10 mouse cellular contexts compared by ENCODE assay signal in genomic region chr5:123035564-123035963, GRCm38 (mm10). TPM values are rescaled to one million over a fixed set of nuclear protein-coding genes. Genes with fewer than 3 reads are reported as not detected.
A peak's percentile ranks its signal among the peaks of the same experiment; 100 is the strongest.
DNase-seq lines count a peak whose midpoint lies in the region; ATAC-seq and TF ChIP-seq lines count a peak whose summit lies in the region.
"Had no signal": no experiment of that assay in that cellular context is flagged by ENCODE, and none has a peak within 500 bp of the region (broad histone marks: within the 10 kb centered on the region; RNA-seq: fewer than 3 reads in every experiment).

No protein-coding gene starts in this region.

- H3K4me2 ChIP-seq in forebrain, embryonic 14.5 days (ENCODE audit: low read length): no peak overlapping the region
- no peak overlapping the region for H3K4me2 ChIP-seq in forebrain, postnatal 0 days (ENCODE audit: low read depth)

- no peak for TF ChIP-seq POLR2A in brain, embryonic 14.5 days (IDR thresholded peaks at IDR 0.05; ENCODE audit: borderline replicate concordance, extremely low read depth, insufficient read depth, insufficient read length, poor library complexity, severe bottlenecking)

- 40% methylated on average over 6 of the region's 6 CpGs for WGBS in forebrain, embryonic 14.5 days
- WGBS in forebrain, postnatal 0 days: 23% methylated on average over 6 of the region's 6 CpGs

- no peaks in the 10 kb centered on the region for H3K36me3 ChIP-seq in forebrain, embryonic 14.5 days (ENCODE audit: control insufficient read depth, insufficient read depth, low read length)
- H3K36me3 ChIP-seq in forebrain, postnatal 0 days (ENCODE audit: insufficient read depth): peaks cover 3% of the 10 kb centered on the region; the same call in 1 of the 2 replicates

- H3K4me1 ChIP-seq in forebrain, embryonic 14.5 days (ENCODE audit: control insufficient read depth, insufficient read depth, low read length): peaks cover 4% of the 10 kb centered on the region; the same call in 1 of the 2 replicates
- H3K4me1 ChIP-seq in forebrain, postnatal 0 days (ENCODE audit: insufficient read depth): no peaks in the 10 kb centered on the region

- H3K4me3 ChIP-seq in forebrain, embryonic 14.5 days (ENCODE audit: low read depth, low read length): no peak overlapping the region
- no peak overlapping the region for H3K4me3 ChIP-seq in forebrain, postnatal 0 days (ENCODE audit: low read depth, low read length)

- H3K27ac ChIP-seq in forebrain, embryonic 14.5 days (ENCODE audit: low read depth, low read length): no peak overlapping the region
- H3K27ac ChIP-seq in forebrain, postnatal 0 days (ENCODE audit: low read depth, low read length): no peak overlapping the region

- no peaks in the 10 kb centered on the region for H3K9me3 ChIP-seq in forebrain, embryonic 14.5 days (replicated peaks; ENCODE audit: control insufficient read depth, low read length)
- no peaks in the 10 kb centered on the region for H3K9me3 ChIP-seq in forebrain, postnatal 0 days (ENCODE audit: low read length)

- no peak for TF ChIP-seq CTCF in forebrain, postnatal 0 days (IDR thresholded peaks at IDR 0.05; ENCODE audit: low read depth)
- no peak for TF ChIP-seq CTCF in brain, embryonic 14.5 days (IDR thresholded peaks at IDR 0.05; ENCODE audit: borderline replicate concordance, extremely low read depth, insufficient read depth, insufficient read length)

- ATAC-seq in forebrain, embryonic 14.5 days: 0 out of 2 replicates have a peak, but pooled peaks have one; percentile 40
- ATAC-seq in forebrain, postnatal 0 days: no peak
- 0 out of 2 replicates have a peak, but pooled peaks have one; percentile 7 for ATAC-seq in megakaryocyte, adult 5-6 weeks (ENCODE audit: poor library complexity, severe bottlenecking)

- H3K9ac ChIP-seq in forebrain, embryonic 14.5 days (ENCODE audit: low read length): no peak overlapping the region
- H3K9ac ChIP-seq in forebrain, postnatal 0 days: no peak overlapping the region

- DNase-seq in forebrain, embryonic 14.5 days (ENCODE audit: low spot score): peak; percentile 58
- no peak for DNase-seq in forebrain, postnatal 0 days
- DNase-seq in brain, embryonic 14.5 days (ENCODE audit: low read depth): peak; percentile 58
- peak; percentile 86 for DNase-seq in kidney, postnatal 14 days
- no peak for DNase-seq in testis, postnatal 14 days (ENCODE audit: low spot score)
- DNase-seq in heart, adult 8-10 months (ENCODE audit: low spot score): no peak
- no peak for DNase-seq in urinary bladder, postnatal 4 days (ENCODE audit: low spot score in 2 of 2)
- DNase-seq: cerebellum, adult 11 months had no signal

- H3K27me3 ChIP-seq in forebrain, embryonic 14.5 days (replicated peaks; ENCODE audit: control insufficient read depth, insufficient read depth, low read length): no peaks in the 10 kb centered on the region
- H3K27me3 ChIP-seq in forebrain, postnatal 0 days (ENCODE audit: insufficient read depth, low read length): no peaks in the 10 kb centered on the region
- H3K27me3 ChIP-seq: CH12.LX had no signal

RNA-seq across cellular contexts. Expression of gene Morn3, which starts 11.3 kb away (rescaled TPM):
- polyA plus RNA-seq in forebrain, embryonic 14.5 days (2014; fragmentation: Nextera tagmentation; extraction: Ambion mirVana): 0.63 and 0.83 TPM in 2 replicates
- total RNA-seq in forebrain, postnatal 0 days (2014; rRNA removed): 0.23 TPM in 1 of 2 replicates, not detected in the other
- 1.1 and 1.5 TPM in 2 replicates for polyA plus RNA-seq in forebrain, postnatal 0 days (2015; fragmentation: Nextera tagmentation; extraction: Ambion mirVana)
- polyA plus RNA-seq in brain, embryonic 14.5 days (2012; rRNA removed): 0.16 and 0.59 TPM in 2 replicates
- total RNA-seq in megakaryocyte, adult 5-6 weeks (2015): not detected in 2 replicates
- not detected in 2 replicates for total RNA-seq in megakaryocyte, adult 5-6 weeks (2017)
- total RNA-seq in heart, adult 8-10 months (2022): not detected
- total RNA-seq: CH12.LX had no signal

RNA-seq across cellular contexts. Expression of gene Orai1, which starts 20.7 kb away (rescaled TPM):
- polyA plus RNA-seq in forebrain, embryonic 14.5 days (2014; fragmentation: Nextera tagmentation; extraction: Ambion mirVana): 13.3 and 13.8 TPM in 2 replicates
- total RNA-seq in forebrain, postnatal 0 days (2014; rRNA removed): 13.8 and 19.4 TPM in 2 replicates
- 10.7 and 14.4 TPM in 2 replicates for polyA plus RNA-seq in forebrain, postnatal 0 days (2015; fragmentation: Nextera tagmentation; extraction: Ambion mirVana)
- 21.2 and 23.6 TPM in 2 replicates for polyA plus RNA-seq in brain, embryonic 14.5 days (2012; rRNA removed)
- total RNA-seq in megakaryocyte, adult 5-6 weeks (2015): 80.5 and 87.4 TPM in 2 replicates
- 21.0 and 21.8 TPM in 2 replicates for total RNA-seq in megakaryocyte, adult 5-6 weeks (2017)
- total RNA-seq in heart, adult 8-10 months (2022): 10 to 100 TPM; 13.3 to 16.3 (median 15.2) TPM

RNA-seq across cellular contexts. Expression of gene Tmem120b, which starts 32.7 kb away (rescaled TPM):
- polyA plus RNA-seq in forebrain, embryonic 14.5 days (2014; fragmentation: Nextera tagmentation; extraction: Ambion mirVana): 8.1 and 10.6 TPM in 2 replicates
- total RNA-seq in forebrain, postnatal 0 days (2014; rRNA removed): 18.0 and 18.1 TPM in 2 replicates
- 21.2 and 22.2 TPM in 2 replicates for polyA plus RNA-seq in forebrain, postnatal 0 days (2015; fragmentation: Nextera tagmentation; extraction: Ambion mirVana)
- 13.9 and 16.0 TPM in 2 replicates for polyA plus RNA-seq in brain, embryonic 14.5 days (2012; rRNA removed)
- total RNA-seq in megakaryocyte, adult 5-6 weeks (2015): 0.87 and 2.5 TPM in 2 replicates
- 0.29 and 1.3 TPM in 2 replicates for total RNA-seq in megakaryocyte, adult 5-6 weeks (2017)
- 10 to 100 TPM in 1 of 4 experiments, 1 to 10 TPM in 3; 7.7 to 10.7 (median 8.4) TPM for total RNA-seq in heart, adult 8-10 months (2022)

RNA-seq across cellular contexts. Expression of gene Kdm2b, which starts 45.9 kb away (rescaled TPM):
- 73.8 and 94.1 TPM in 2 replicates for polyA plus RNA-seq in forebrain, embryonic 14.5 days (2014; fragmentation: Nextera tagmentation; extraction: Ambion mirVana)
- total RNA-seq in forebrain, postnatal 0 days (2014; rRNA removed): 127 and 158 TPM in 2 replicates
- 84.6 and 91.7 TPM in 2 replicates for polyA plus RNA-seq in forebrain, postnatal 0 days (2015; fragmentation: Nextera tagmentation; extraction: Ambion mirVana)
- 81.7 and 102 TPM in 2 replicates for polyA plus RNA-seq in brain, embryonic 14.5 days (2012; rRNA removed)
- 29.1 and 38.3 TPM in 2 replicates for total RNA-seq in megakaryocyte, adult 5-6 weeks (2015)
- total RNA-seq in megakaryocyte, adult 5-6 weeks (2017): 31.6 and 38.6 TPM in 2 replicates
- 10 to 100 TPM; 12.7 to 14.9 (median 14.4) TPM for total RNA-seq in heart, adult 8-10 months (2022)

Comparison
In these comparisons a context has a peak if more than half of its experiments do, and no peak if none do; other contexts are left out.
1. DNase-seq: peak in forebrain, embryonic 14.5 days (single experiment), brain, embryonic 14.5 days (single experiment) and kidney, postnatal 14 days (single experiment); none in forebrain, postnatal 0 days (single experiment), testis, postnatal 14 days (single experiment), heart, adult 8-10 months (single experiment) and urinary bladder, postnatal 4 days (0 of 2).